Comparison of ENCODE assay signal across 9 mouse cellular contexts in genomic region chr5:131305223-131305622, GRCm38 (mm10). TPM values are rescaled to one million over a fixed set of nuclear protein-coding genes. Genes with fewer than 3 reads are reported as not detected.
DNase-seq lines count a peak whose midpoint lies in the region; ATAC-seq and TF ChIP-seq lines count a peak whose summit lies in the region.
"Had no signal": no experiment of that assay in that cellular context is flagged by ENCODE, and none has a peak within 500 bp of the region (broad histone marks: within the 10 kb centered on the region; RNA-seq: fewer than 3 reads in every experiment).

No protein-coding gene starts in this region.

- 62% methylated on average over 5 of the region's 5 CpGs for WGBS in kidney, embryonic 14.5 days
- 53% methylated on average over 5 of the region's 5 CpGs for WGBS in forebrain, embryonic 15.5 days
- WGBS in midbrain, embryonic 15.5 days: 49% methylated on average over 5 of the region's 5 CpGs
- 41% methylated on average over 5 of the region's 5 CpGs for WGBS in lung, postnatal 0 days

- no peak overlapping the region for H3K9ac ChIP-seq in kidney, embryonic 14.5 days (ENCODE audit: low read depth, low read length)
- H3K9ac ChIP-seq in forebrain, embryonic 15.5 days (replicated peaks): no peak overlapping the region
- H3K9ac ChIP-seq in midbrain, embryonic 15.5 days: no peak overlapping the region
- no peak overlapping the region for H3K9ac ChIP-seq in lung, postnatal 0 days (replicated peaks; ENCODE audit: low read depth)
- H3K9ac ChIP-seq: stomach, embryonic 15.5 days had no signal

- TF ChIP-seq EP300 in lung, postnatal 0 days (IDR thresholded peaks at IDR 0.05): no peak

- H3K9me3 ChIP-seq in kidney, embryonic 14.5 days (ENCODE audit: control insufficient read depth, low read length): no peaks in the 10 kb centered on the region
- H3K9me3 ChIP-seq in forebrain, embryonic 15.5 days: no peaks in the 10 kb centered on the region
- no peaks in the 10 kb centered on the region for H3K9me3 ChIP-seq in midbrain, embryonic 15.5 days
- no peaks in the 10 kb centered on the region for H3K9me3 ChIP-seq in lung, postnatal 0 days (ENCODE audit: low read length)
- H3K9me3 ChIP-seq: stomach, embryonic 15.5 days had no signal

- no peak for TF ChIP-seq POLR2A in cortical plate, adult 2 months (IDR thresholded peaks at IDR 0.05; ENCODE audit: extremely low read depth, insufficient read depth, low read length)

- no peak for DNase-seq in kidney, postnatal 25 days
- DNase-seq in yolk sac, embryonic 10.5 days (ENCODE audit: low spot score): no peak
- no peak for DNase-seq in lung, postnatal 0 days (ENCODE audit: low spot score)
- DNase-seq: right cerebral cortex, postnatal 25 days had no signal

- H3K4me1 ChIP-seq in kidney, embryonic 14.5 days (ENCODE audit: control insufficient read depth, insufficient read depth, low read length): peaks cover 6% of the 10 kb centered on the region; the same call in 1 of the 2 replicates
- no peaks in the 10 kb centered on the region; the same call in 1 of the 2 replicates for H3K4me1 ChIP-seq in cortical plate, adult 2 months (ENCODE audit: control insufficient read depth, insufficient read depth, low read length)
- peaks cover 28% of the 10 kb centered on the region; the same call in 1 of the 2 replicates for H3K4me1 ChIP-seq in forebrain, embryonic 15.5 days
- H3K4me1 ChIP-seq in midbrain, embryonic 15.5 days: peaks cover 21% of the 10 kb centered on the region
- no peaks in the 10 kb centered on the region for H3K4me1 ChIP-seq in lung, postnatal 0 days (ENCODE audit: insufficient read depth, low read depth, low read length)

- no peak overlapping the region for H3K4me3 ChIP-seq in kidney, embryonic 14.5 days (ENCODE audit: low read length)
- H3K4me3 ChIP-seq in cortical plate, adult 2 months (ENCODE audit: insufficient read depth, low read length): peak overlapping the region; percentile 92
- peak overlapping the region; percentile 66 for H3K4me3 ChIP-seq in forebrain, embryonic 15.5 days
- H3K4me3 ChIP-seq in midbrain, embryonic 15.5 days: peak overlapping the region; percentile 61
- H3K4me3 ChIP-seq in lung, postnatal 0 days (ENCODE audit: low read depth, low read length): no peak overlapping the region

- H3K4me2 ChIP-seq in kidney, embryonic 14.5 days (replicated peaks; ENCODE audit: low read depth, low read length): 0 out of 2 replicates have a peak overlapping the region, but pooled peaks have one; percentile 3
- H3K4me2 ChIP-seq in forebrain, embryonic 15.5 days (replicated peaks): peak overlapping the region; percentile 87
- H3K4me2 ChIP-seq in midbrain, embryonic 15.5 days: peak overlapping the region; percentile 76
- no peak overlapping the region for H3K4me2 ChIP-seq in lung, postnatal 0 days (replicated peaks; ENCODE audit: low read depth, low read length)

- no peak for ATAC-seq in kidney, embryonic 14.5 days (ENCODE audit: low FRiP score, low TSS enrichment)
- ATAC-seq in forebrain, embryonic 15.5 days (replicated peaks): no peak
- no peak for ATAC-seq in midbrain, embryonic 15.5 days (replicated peaks)
- no peak for ATAC-seq in lung, postnatal 0 days

- no peaks in the 10 kb centered on the region for H3K36me3 ChIP-seq in kidney, embryonic 14.5 days (ENCODE audit: control insufficient read depth, insufficient read depth, low read length)
- no peaks in the 10 kb centered on the region for H3K36me3 ChIP-seq in forebrain, embryonic 15.5 days
- H3K36me3 ChIP-seq in midbrain, embryonic 15.5 days (replicated peaks): no peaks in the 10 kb centered on the region
- H3K36me3 ChIP-seq in lung, postnatal 0 days (ENCODE audit: insufficient read depth, low read length): no peaks in the 10 kb centered on the region
- H3K36me3 ChIP-seq: stomach, embryonic 15.5 days had no signal

- TF ChIP-seq CTCF in cortical plate, adult 2 months (IDR thresholded peaks at IDR 0.05; ENCODE audit: extremely low read depth, insufficient read depth, low read length): no peak
- no peak for TF ChIP-seq CTCF in lung, postnatal 0 days (IDR thresholded peaks at IDR 0.05)

- no peak overlapping the region for H3K27ac ChIP-seq in kidney, embryonic 14.5 days (ENCODE audit: low read depth, low read length)
- H3K27ac ChIP-seq in cortical plate, adult 2 months (ENCODE audit: insufficient read depth, low read length): no peak overlapping the region
- H3K27ac ChIP-seq in forebrain, embryonic 15.5 days (replicated peaks): no peak overlapping the region
- H3K27ac ChIP-seq in midbrain, embryonic 15.5 days: no peak overlapping the region
- H3K27ac ChIP-seq in lung, postnatal 0 days (ENCODE audit: low read length): no peak overlapping the region
- H3K27ac ChIP-seq: stomach, embryonic 15.5 days had no signal

- peaks cover 20% of the 10 kb centered on the region for H3K27me3 ChIP-seq in kidney, embryonic 14.5 days (ENCODE audit: control insufficient read depth, insufficient read depth, low read length)
- H3K27me3 ChIP-seq in forebrain, embryonic 15.5 days: no peaks in the 10 kb centered on the region
- peaks cover 11% of the 10 kb centered on the region; the same call in 1 of the 2 replicates for H3K27me3 ChIP-seq in midbrain, embryonic 15.5 days (replicated peaks)
- peaks cover 15% of the 10 kb centered on the region for H3K27me3 ChIP-seq in lung, postnatal 0 days (replicated peaks; ENCODE audit: insufficient read depth, low read length)

RNA-seq across cellular contexts. Expression of gene Galnt17, which starts 3.1 kb away (rescaled TPM):
- 1.3 and 2.3 TPM in 2 replicates for polyA plus RNA-seq in kidney, embryonic 14.5 days (2014; fragmentation: Nextera tagmentation; extraction: Ambion mirVana)
- polyA plus RNA-seq in cortical plate, adult 2 months (2012; rRNA removed): 16.7 and 22.0 TPM in 2 replicates
- 10.0 and 10.9 TPM in 2 replicates for polyA plus RNA-seq in forebrain, embryonic 15.5 days (2015; fragmentation: Nextera tagmentation; extraction: Ambion mirVana)
- 5.8 and 7.5 TPM in 2 replicates for polyA plus RNA-seq in midbrain, embryonic 15.5 days (2015; fragmentation: Nextera tagmentation; extraction: Ambion mirVana)
- polyA plus RNA-seq in lung, postnatal 0 days (2015; fragmentation: Nextera tagmentation; extraction: Ambion mirVana): 0.08 and 0.45 TPM in 2 replicates

Comparison
In these comparisons a context has a peak if more than half of its experiments do, and no peak if none do; other contexts are left out.
1. H3K4me3 ChIP-seq: peak in cortical plate, adult 2 months (single experiment), forebrain, embryonic 15.5 days (single experiment) and midbrain, embryonic 15.5 days (single experiment); none in kidney, embryonic 14.5 days (single experiment) and lung, postnatal 0 days (single experiment).